Mouse (Mus musculus): ENCODE data around the gene Sytl4. TPM values are rescaled to one million over a fixed set of nuclear protein-coding genes. Genes with fewer than 3 reads are reported as not detected.

Gene Sytl4
- polyA plus RNA-seq, 1 experiment: not detected

DNA sequence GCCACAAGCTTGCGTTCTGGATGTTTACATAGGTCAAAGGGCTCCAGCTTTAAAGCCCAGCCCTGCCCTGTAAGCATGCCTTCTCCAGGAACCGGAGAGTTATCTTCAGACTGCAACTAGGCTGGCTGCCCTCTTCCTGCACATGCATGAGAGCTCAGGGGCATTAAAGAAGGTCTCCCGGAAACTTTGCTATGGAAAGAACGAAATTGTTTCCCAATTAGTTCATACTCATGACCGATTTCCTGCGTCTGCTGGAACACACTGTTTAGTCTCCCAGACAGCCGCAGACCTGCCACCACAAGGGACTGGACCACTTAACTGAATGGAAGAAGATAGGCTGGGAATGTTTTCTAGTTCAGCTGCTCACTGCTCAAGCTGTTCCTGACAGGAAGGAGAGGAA is 67.4 kb downstream of the Sytl4 start:
- Histone ChIP-seq H3K79me2 (ENCODE audit: control insufficient read depth, insufficient read depth) (peaks cover 7% of the 10 kb centered on the region), H3K27me3 (ENCODE audit: control insufficient read depth, insufficient read depth, insufficient read length) (no peaks in the 10 kb centered on the region), H3K36me3 (ENCODE audit: control insufficient read depth, insufficient read depth) (no peaks in the 10 kb centered on the region), H3K4me2 (ENCODE audit: low read depth) (no peak overlapping the region), H3K4me3 (no peak overlapping the region), H3ac (ENCODE audit: control insufficient read depth, insufficient read length) (no peak overlapping the region)
- no peak for TF ChIP-seq POLR2AphosphoS2 (IDR thresholded peaks at IDR 0.05; ENCODE audit: insufficient read length, low read depth)
- TF ChIP-seq TCF3 (IDR thresholded peaks at IDR 0.05; ENCODE audit: insufficient read length, low read depth): no peak
- TF ChIP-seq CEBPB (IDR thresholded peaks at IDR 0.05; ENCODE audit: insufficient read depth, poor library complexity, severe bottlenecking): no peak
- TF ChIP-seq REST (IDR thresholded peaks at IDR 0.05; ENCODE audit: insufficient read depth, insufficient read length): no peak
- no peak for TF ChIP-seq TCF12 (IDR thresholded peaks at IDR 0.05; ENCODE audit: insufficient read depth, poor library complexity, severe bottlenecking)
- TF ChIP-seq SRF (IDR thresholded peaks at IDR 0.05; ENCODE audit: control insufficient read depth, insufficient read length, low read depth): no peak
- no peak for TF ChIP-seq MYOG (IDR thresholded peaks at IDR 0.05; ENCODE audit: control insufficient read depth in 1 of 3, insufficient read depth in 1 of 3, insufficient read length in 2 of 3, low read depth in 2 of 3)
- no peak for TF ChIP-seq MYOD1 (IDR thresholded peaks at IDR 0.05; ENCODE audit: control insufficient read depth in 1 of 3, insufficient read length in 2 of 3, low read depth in 2 of 3)
- no peak for TF ChIP-seq POLR2A (IDR thresholded peaks at IDR 0.05; ENCODE audit: insufficient read length, low read depth)
- no peak for TF ChIP-seq USF1 (IDR thresholded peaks at IDR 0.05; ENCODE audit: low read depth)
- TF ChIP-seq MAX (IDR thresholded peaks at IDR 0.05; ENCODE audit: low read depth): no peak
- no peak for TF ChIP-seq E2F4 (IDR thresholded peaks at IDR 0.05; ENCODE audit: insufficient read depth)

GRCm38 (mm10) chrX:133913006-133913405 is 68.6 kb downstream of the Sytl4 start:
- H3ac ChIP-seq (ENCODE audit: control insufficient read depth, insufficient read length): no peak overlapping the region
- H3K36me3 ChIP-seq (ENCODE audit: control insufficient read depth, insufficient read depth): no peaks in the 10 kb centered on the region
- H3K79me2 ChIP-seq (ENCODE audit: control insufficient read depth, insufficient read depth): peaks cover 18% of the 10 kb centered on the region
- H3K4me3 ChIP-seq: no peak overlapping the region
- no peaks in the 10 kb centered on the region for H3K27me3 ChIP-seq (ENCODE audit: control insufficient read depth, insufficient read depth, insufficient read length)
- H3K4me2 ChIP-seq (ENCODE audit: low read depth): peak overlapping the region; percentile 69
- TF ChIP-seq TCF3 (IDR thresholded peaks at IDR 0.05; ENCODE audit: insufficient read length, low read depth) (no peak), E2F4 (IDR thresholded peaks at IDR 0.05; ENCODE audit: insufficient read depth) (no peak), MAX (IDR thresholded peaks at IDR 0.05; ENCODE audit: low read depth) (no peak), MYOG (IDR thresholded peaks at IDR 0.05; ENCODE audit: control insufficient read depth in 1 of 3, insufficient read depth in 1 of 3, insufficient read length in 2 of 3, low read depth in 2 of 3) (no peak), MYOD1 (IDR thresholded peaks at IDR 0.05; ENCODE audit: control insufficient read depth in 1 of 3, insufficient read length in 2 of 3, low read depth in 2 of 3) (no peak), POLR2A (IDR thresholded peaks at IDR 0.05; ENCODE audit: insufficient read length, low read depth) (no peak), SRF (IDR thresholded peaks at IDR 0.05; ENCODE audit: control insufficient read depth, insufficient read length, low read depth) (no peak)

GRCm38 (mm10) chrX:133911397-133912103 is 70.1 kb downstream of the Sytl4 start:
- peak overlapping the region; percentile 69 for H3K4me2 ChIP-seq (ENCODE audit: low read depth)
- no peaks in the 10 kb centered on the region for H3K27me3 ChIP-seq (ENCODE audit: control insufficient read depth, insufficient read depth, insufficient read length)
- TF ChIP-seq SRF (IDR thresholded peaks at IDR 0.05; ENCODE audit: control insufficient read depth, insufficient read length, low read depth) (no peak), MYOG (IDR thresholded peaks at IDR 0.05; ENCODE audit: control insufficient read depth in 1 of 3, insufficient read depth in 1 of 3, insufficient read length in 2 of 3, low read depth in 2 of 3) (peak in 2 of 3 experiments; percentile 26 to 69), POLR2A (IDR thresholded peaks at IDR 0.05; ENCODE audit: insufficient read length, low read depth) (no peak), USF1 (IDR thresholded peaks at IDR 0.05; ENCODE audit: low read depth) (no peak), MYOD1 (IDR thresholded peaks at IDR 0.05; ENCODE audit: control insufficient read depth in 1 of 3, insufficient read length in 2 of 3, low read depth in 2 of 3) (peak; percentile 16 to 74 (median 68)), MAX (IDR thresholded peaks at IDR 0.05; ENCODE audit: low read depth) (no peak), TCF12 (IDR thresholded peaks at IDR 0.05; ENCODE audit: insufficient read depth, poor library complexity, severe bottlenecking) (peak; percentile 1), CEBPB (IDR thresholded peaks at IDR 0.05; ENCODE audit: insufficient read depth, poor library complexity, severe bottlenecking) (no peak), POLR2AphosphoS2 (IDR thresholded peaks at IDR 0.05; ENCODE audit: insufficient read length, low read depth) (no peak)
- no peak overlapping the region for H3K4me3 ChIP-seq
- peaks cover 18% of the 10 kb centered on the region for H3K79me2 ChIP-seq (ENCODE audit: control insufficient read depth, insufficient read depth)
- H3ac ChIP-seq (ENCODE audit: control insufficient read depth, insufficient read length): no peak overlapping the region
- no peaks in the 10 kb centered on the region for H3K36me3 ChIP-seq (ENCODE audit: control insufficient read depth, insufficient read depth)

- no peak for TF ChIP-seq E2F4 (IDR thresholded peaks at IDR 0.05; ENCODE audit: insufficient read depth)
- TF ChIP-seq CEBPB (IDR thresholded peaks at IDR 0.05; ENCODE audit: insufficient read depth, poor library complexity, severe bottlenecking): no peak
- no peak for TF ChIP-seq POLR2A (IDR thresholded peaks at IDR 0.05; ENCODE audit: insufficient read length, low read depth)
- TF ChIP-seq TCF3 (IDR thresholded peaks at IDR 0.05; ENCODE audit: insufficient read length, low read depth): no peak
- no peak for TF ChIP-seq POLR2AphosphoS2 (IDR thresholded peaks at IDR 0.05; ENCODE audit: insufficient read length, low read depth)
Observed at GRCm38 (mm10) chrX:133908261-133908660, 73.4 kb downstream of the Sytl4 start, which contains the start of gene Srpx2. Srpx2 (plus strand) TSS chrX:133908426.

GRCm38 (mm10) chrX:133898014-133898542 is 83.5 kb downstream of the Sytl4 start, which contains the start of gene Tspan6:
Tspan6 (minus strand) TSS chrX:133898429.
- H3ac ChIP-seq (ENCODE audit: control insufficient read depth, insufficient read length): no peak within 1 kb of the TSS
- H3K79me2 ChIP-seq (ENCODE audit: control insufficient read depth, insufficient read depth): no peaks in the 10 kb centered on the region
- H3K4me2 ChIP-seq (ENCODE audit: low read depth): peak within 1 kb of the TSS; percentile 74
- TF ChIP-seq REST (IDR thresholded peaks at IDR 0.05; ENCODE audit: insufficient read depth, insufficient read length): no peak
- TF ChIP-seq USF1 (IDR thresholded peaks at IDR 0.05; ENCODE audit: low read depth): no peak
- TF ChIP-seq MYOG (IDR thresholded peaks at IDR 0.05; ENCODE audit: control insufficient read depth in 1 of 3, insufficient read depth in 1 of 3, insufficient read length in 2 of 3, low read depth in 2 of 3): no peak
- no peak for TF ChIP-seq TCF12 (IDR thresholded peaks at IDR 0.05; ENCODE audit: insufficient read depth, poor library complexity, severe bottlenecking)
- TF ChIP-seq E2F4 (IDR thresholded peaks at IDR 0.05; ENCODE audit: insufficient read depth): no peak
- TF ChIP-seq POLR2A (IDR thresholded peaks at IDR 0.05; ENCODE audit: insufficient read length, low read depth): peak; percentile 27
- no peak for TF ChIP-seq MAX (IDR thresholded peaks at IDR 0.05; ENCODE audit: low read depth)
- TF ChIP-seq MYOD1 (IDR thresholded peaks at IDR 0.05; ENCODE audit: control insufficient read depth in 1 of 3, insufficient read length in 2 of 3, low read depth in 2 of 3): no peak
- H3K36me3 ChIP-seq (ENCODE audit: control insufficient read depth, insufficient read depth): no peaks in the 10 kb centered on the region
- no peaks in the 10 kb centered on the region for H3K27me3 ChIP-seq (ENCODE audit: control insufficient read depth, insufficient read depth, insufficient read length)
- H3K4me3 ChIP-seq: peak within 1 kb of the TSS; percentile 35

More at GRCm38 (mm10) chrX:133908261-133908660, 73.4 kb downstream of the Sytl4 start, which contains the start of gene Srpx2:
- Histone ChIP-seq H3K4me3 (peak within 1 kb of the TSS; percentile 26), H3K79me2 (ENCODE audit: control insufficient read depth, insufficient read depth) (peaks cover 18% of the 10 kb centered on the region), H3K4me2 (ENCODE audit: low read depth) (peak within 1 kb of the TSS; percentile 69), H3ac (ENCODE audit: control insufficient read depth, insufficient read length) (no peak within 1 kb of the TSS), H3K36me3 (ENCODE audit: control insufficient read depth, insufficient read depth) (no peaks in the 10 kb centered on the region), H3K27me3 (ENCODE audit: control insufficient read depth, insufficient read depth, insufficient read length) (no peaks in the 10 kb centered on the region)

All from myocyte (in vitro differentiated cells).